Mouse (Mus musculus) cortical plate, adult 2 months (tissue): ENCODE data around the gene Olfr693. TPM values are rescaled to one million over a fixed set of nuclear protein-coding genes. Genes with fewer than 3 reads are reported as not detected.
"Not testable (repeated sequence)": the region's sequence is repeated elsewhere in the genome, so short reads cannot be mapped to it uniquely, and the experiment has no call there.

Experiments used
- H3K27ac ChIP-seq: fragments of 200-500 bp; 2 replicates; pipeline ENCODE4 v1.5.1; 2012; ENCODE audit warnings: low read length, control low read depth, inconsistent platforms; ENCODE audit not compliant: insufficient read depth
- H3K4me1 ChIP-seq: fragments of 200-500 bp; 2 replicates; pipeline ENCODE4 v1.6.1; 2011; ENCODE audit warnings: low read length; ENCODE audit not compliant: control insufficient read depth, insufficient read depth
- H3K4me3 ChIP-seq: fragments of 200-500 bp; 2 replicates; pipeline ENCODE4 v1.5.1; 2011; ENCODE audit warnings: mild to moderate bottlenecking, low read length, control low read depth; ENCODE audit not compliant: insufficient read depth
- CTCF ChIP-seq: fragments of 200-500 bp; IDR thresholded peaks from 2 replicates; pipeline ENCODE4 v1.5.1; 2011; ENCODE audit warnings: mild to moderate bottlenecking, control low read depth, low read length; ENCODE audit not compliant: insufficient read depth; ENCODE audit errors: extremely low read depth
- POLR2A ChIP-seq: fragments of 200-500 bp; IDR thresholded peaks from 2 replicates; pipeline ENCODE4 v1.6.1; 2011; ENCODE audit warnings: mild to moderate bottlenecking, low read length, control low read depth; ENCODE audit not compliant: insufficient read depth; ENCODE audit errors: extremely low read depth
- polyA plus RNA-seq: library from polyadenylated mRNA; depleted of rRNA; stranded (reverse); fragments of >200 nt; gene quantifications from 2 replicates; pipeline ENCODE4 v1.2.3, GENCODE M21; 2012; rRNA removed

Olfr693 gene
- polyA plus RNA-seq, result not detected in 2 replicates

- Histone ChIP-seq H3K27ac (no peak within 1 kb of the TSS), H3K4me1 (no peaks in the 10 kb centered on the region), H3K4me3 (no peak within 1 kb of the TSS)
- TF ChIP-seq POLR2A, result no peak
- no peak for TF ChIP-seq CTCF
Observed at GRCm38 (mm10) chr7:106680484-106680883, at the start of gene Olfr693. Gene Olfr693, minus strand, starts transcription at chr7:106680584.

GRCm38 (mm10) chr7:106725654-106726053 is 45.3 kb upstream of the Olfr693 start:
- H3K4me1 ChIP-seq, H3K4me3 ChIP-seq, H3K27ac ChIP-seq: not testable (repeated sequence)

GRCm38 (mm10) chr7:106716296-106716695 is 35.9 kb upstream of the Olfr693 start, which contains the start of gene Olfr695:
Gene Olfr695, minus strand, starts transcription at chr7:106716396.
- no peak within 1 kb of the TSS for H3K4me3 ChIP-seq
- H3K4me1 ChIP-seq, result no peaks in the 10 kb centered on the region
- no peak within 1 kb of the TSS for H3K27ac ChIP-seq
- TF ChIP-seq POLR2A, result no peak
- no peak for TF ChIP-seq CTCF

GRCm38 (mm10) chr7:106711463-106711862 is 31.1 kb upstream of the Olfr693 start:
- no peak overlapping the region for H3K4me3 ChIP-seq
- TF ChIP-seq POLR2A (no peak), CTCF (no peak)
- no peaks in the 10 kb centered on the region for H3K4me1 ChIP-seq
- H3K27ac ChIP-seq, result no peak overlapping the region

GRCm38 (mm10) chr7:106707705-106708104 is 27.3 kb upstream of the Olfr693 start:
- H3K27ac ChIP-seq, result not testable (repeated sequence)

GRCm38 (mm10) chr7:106696891-106697290 is 16.5 kb upstream of the Olfr693 start:
- H3K27ac ChIP-seq, result no peak overlapping the region

More at GRCm38 (mm10) chr7:106707705-106708104, 27.3 kb upstream of the Olfr693 start:
- H3K4me3 ChIP-seq, H3K4me1 ChIP-seq: not testable (repeated sequence)

GRCm38 (mm10) chr7:106692976-106693375 is 12.6 kb upstream of the Olfr693 start:
- TF ChIP-seq POLR2A (no peak), CTCF (no peak)
- no peaks in the 10 kb centered on the region for H3K4me1 ChIP-seq
- H3K27ac ChIP-seq, result no peak overlapping the region
- no peak overlapping the region for H3K4me3 ChIP-seq

More at GRCm38 (mm10) chr7:106696891-106697290, 16.5 kb upstream of the Olfr693 start:
- H3K4me1 ChIP-seq, result no peaks in the 10 kb centered on the region
- TF ChIP-seq POLR2A, result no peak
- no peak for TF ChIP-seq CTCF
- H3K4me3 ChIP-seq, result no peak overlapping the region

- no peaks in the 10 kb centered on the region for H3K4me1 ChIP-seq
- TF ChIP-seq CTCF (no peak), POLR2A (no peak)
Observed at GRCm38 (mm10) chr7:106691714-106692113, 11.3 kb upstream of the Olfr693 start, which contains the start of gene Olfr694. Gene Olfr694, minus strand, starts transcription at chr7:106691814.

GRCm38 (mm10) chr7:106685382-106685781 is 5.0 kb upstream of the Olfr693 start:
- TF ChIP-seq POLR2A (no peak), CTCF (no peak)
- Histone ChIP-seq H3K27ac (no peak overlapping the region), H3K4me1 (no peaks in the 10 kb centered on the region), H3K4me3 (no peak overlapping the region)

More at GRCm38 (mm10) chr7:106691714-106692113, 11.3 kb upstream of the Olfr693 start, which contains the start of gene Olfr694:
- Histone ChIP-seq H3K4me3 (no peak within 1 kb of the TSS), H3K27ac (no peak within 1 kb of the TSS)

GRCm38 (mm10) chr7:106652344-106652652 is 28.1 kb downstream of the Olfr693 start:
- no peaks in the 10 kb centered on the region for H3K4me1 ChIP-seq
- no peak overlapping the region for H3K4me3 ChIP-seq
- no peak overlapping the region for H3K27ac ChIP-seq
- TF ChIP-seq CTCF (no peak), POLR2A (no peak)

- Histone ChIP-seq H3K4me1 (no peaks in the 10 kb centered on the region), H3K27ac (no peak overlapping the region), H3K4me3 (no peak overlapping the region)
- TF ChIP-seq CTCF, result no peak
- TF ChIP-seq POLR2A, result no peak
Observed at GRCm38 (mm10) chr7:106651555-106652343, 28.6 kb downstream of the Olfr693 start.
